Mouse (Mus musculus): Measurements from ENCODE around the gene Ino80.

The Ino80 gene

DNA sequence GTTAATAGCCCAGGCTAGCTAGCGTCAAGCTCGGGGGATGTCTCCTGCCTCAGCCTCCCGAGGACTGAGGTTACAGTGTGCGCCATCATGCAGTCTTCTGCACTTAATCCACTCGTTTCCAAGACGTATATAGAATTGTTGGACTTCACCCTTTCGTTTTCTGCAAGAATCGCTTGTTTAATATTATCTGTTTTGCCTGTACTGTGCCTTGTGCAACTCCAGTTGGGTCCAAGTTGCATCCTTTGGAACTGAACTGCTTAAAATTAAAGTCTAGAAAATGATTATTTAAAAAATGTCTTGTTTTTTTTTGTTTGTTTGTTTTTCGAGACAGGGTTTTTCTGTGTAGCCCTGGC lies 886 bp upstream of the Ino80 start:
- ChIA-PET CTCF (interaction anchor here in 3 of 4 experiments (0.6 to 1.8 kb wide), 12 partner anchors 13 to 190 kb away, joined by 3 to 6 read pairs (median 3); partner anchors contain the start of genes Chp1 (in 1 of the 3), Exd1 (in 1 of the 3) and Vps18 (in 1 of the 3)), POLR2A (interaction anchor here (0.5 to 10.9 kb wide), 107 partner anchors 8 to 1655 kb away, joined by 3 to 221 read pairs (median 4); partner anchors contain the start of genes Chp1 (in 3 of the 4), Exd1 (in 3 of the 4), Chac1 (in 2 of the 4) and Dll4 (in 2 of the 4))

- POLR2A ChIA-PET = interaction anchor here (0.5 to 10.9 kb wide), 53 partner anchors 9 to 1980 kb away, joined by 3 to 221 read pairs (median 5); partner anchors contain the start of genes Dll4 (in 2 of the 4), Rpap1 (in 1 of the 4), Rpusd2 (in 1 of the 4) and Rtf1 (in 1 of the 4)
- CTCF ChIA-PET = interaction anchor here in 2 of 4 experiments (0.7 to 1.8 kb wide), 3 partner anchors 13 to 287 kb away, joined by 3 to 4 read pairs (median 3); no protein-coding TSS in a partner anchor
These were observed 681 bp downstream of the Ino80 start for GRCm38 (mm10) chr2:119476621-119477391.

DNA sequence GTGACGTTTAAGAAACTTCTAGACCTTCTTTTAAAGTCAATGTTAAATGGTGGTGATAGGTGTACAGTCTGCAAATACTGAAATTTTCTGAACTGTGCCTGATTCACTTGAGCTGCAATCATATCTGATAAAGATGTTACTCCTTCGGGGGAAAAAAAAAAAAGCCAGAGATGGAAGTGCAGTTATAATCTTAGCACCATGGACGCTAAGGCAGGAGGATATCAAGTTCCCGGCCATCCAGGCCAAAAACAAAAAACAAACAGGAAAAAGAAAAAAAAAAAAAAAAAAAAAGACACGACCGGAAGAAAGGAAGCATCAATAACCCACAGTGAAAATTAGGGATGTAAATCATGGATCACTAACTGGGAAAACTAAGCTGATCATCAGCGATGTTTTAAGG lies 1.3 kb downstream of the Ino80 start:
- CTCF ChIA-PET = interaction anchor here in 2 of 4 experiments (0.7 to 1.0 kb wide), 2 partner anchors 13 to 286 kb away, joined by 3 read pairs; no protein-coding TSS in a partner anchor
- POLR2A ChIA-PET = interaction anchor here (0.5 to 10.9 kb wide), 32 partner anchors 9 to 1981 kb away, joined by 3 to 221 read pairs (median 5); partner anchors contain the start of genes Dll4 (in 1 of the 4), Rpusd2 (in 1 of the 4) and Spint1 (in 1 of the 4)

DNA sequence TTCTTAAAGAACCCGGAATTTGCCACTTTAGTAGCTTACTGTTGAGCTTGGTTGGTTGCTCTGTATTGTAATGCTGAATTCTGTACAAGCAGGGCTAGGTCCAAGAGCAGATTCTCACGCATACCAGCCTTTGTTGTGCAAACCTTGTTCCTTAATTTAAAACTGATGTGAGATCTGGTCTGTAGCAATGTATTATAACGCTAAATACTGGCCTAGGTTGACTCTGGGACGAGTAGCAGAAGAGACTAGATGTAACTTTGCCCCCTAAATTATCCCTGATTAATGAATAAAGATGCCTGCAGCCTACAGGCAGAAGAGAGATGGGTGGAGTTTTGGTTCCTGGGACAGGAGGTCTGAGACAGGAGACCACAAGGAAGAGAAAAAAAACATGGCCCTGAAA lies 13.5 kb downstream of the Ino80 start:
- CTCF ChIA-PET = interaction anchor here in 3 of 4 experiments (0.6 to 1.9 kb wide), 13 partner anchors 12 to 430 kb away, joined by 3 to 7 read pairs (median 3); partner anchors contain the start of genes Ino80 (in 1 of the 3) and Vps18 (in 1 of the 3)

DNA sequence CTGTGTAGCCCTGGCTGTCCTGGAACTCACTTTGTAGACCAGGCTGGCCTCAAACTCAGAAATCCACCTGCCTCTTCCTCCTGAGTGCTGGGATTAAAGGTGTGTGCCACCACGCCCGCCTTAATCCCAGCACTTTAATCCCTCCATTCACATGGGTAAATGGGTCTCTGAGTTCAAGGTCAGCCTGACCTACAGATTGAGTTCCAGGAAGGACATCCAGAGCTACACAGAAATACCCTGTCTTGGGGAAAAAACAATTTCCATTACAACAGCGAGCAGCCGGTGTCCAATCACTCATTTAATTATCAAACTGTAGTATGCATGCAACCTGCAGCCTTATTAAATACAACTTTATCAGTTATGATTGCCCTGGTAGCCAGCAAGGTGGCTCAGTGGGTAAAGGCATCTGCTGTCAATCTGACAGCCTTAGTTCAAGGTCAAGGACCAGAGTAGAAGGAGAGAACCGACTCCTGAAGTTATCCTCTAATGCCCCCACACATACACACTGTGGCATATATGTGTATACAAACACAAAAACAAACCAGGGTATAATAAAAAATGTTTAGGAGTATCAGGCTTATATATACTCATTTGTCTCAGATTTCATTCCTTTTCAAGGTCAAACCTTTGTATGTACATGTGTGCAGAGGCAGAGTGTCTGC lies 14.2 kb downstream of the Ino80 start:
- POLR2A ChIA-PET = interaction anchor here (0.6 to 6.4 kb wide), 43 partner anchors 9 to 435 kb away, joined by 3 to 221 read pairs (median 4); partner anchors contain the start of genes Ino80 (in 4 of the 4), Mga (in 2 of the 4), Vps18 (in 2 of the 4) and Chac1 (in 1 of the 4)
- CTCF ChIA-PET = interaction anchor here (0.6 to 1.9 kb wide), 13 partner anchors 13 to 431 kb away, joined by 3 to 7 read pairs (median 3); partner anchors contain the start of genes Ino80 (in 1 of the 4) and Vps18 (in 1 of the 4)

More for the DNA sequence above, 13.5 kb downstream of the Ino80 start:
- POLR2A ChIA-PET = interaction anchor here (0.6 to 6.4 kb wide), 41 partner anchors 8 to 434 kb away, joined by 3 to 221 read pairs (median 4); partner anchors contain the start of genes Ino80 (in 4 of the 4), Mga (in 2 of the 4), Vps18 (in 2 of the 4) and Chac1 (in 1 of the 4)

DNA sequence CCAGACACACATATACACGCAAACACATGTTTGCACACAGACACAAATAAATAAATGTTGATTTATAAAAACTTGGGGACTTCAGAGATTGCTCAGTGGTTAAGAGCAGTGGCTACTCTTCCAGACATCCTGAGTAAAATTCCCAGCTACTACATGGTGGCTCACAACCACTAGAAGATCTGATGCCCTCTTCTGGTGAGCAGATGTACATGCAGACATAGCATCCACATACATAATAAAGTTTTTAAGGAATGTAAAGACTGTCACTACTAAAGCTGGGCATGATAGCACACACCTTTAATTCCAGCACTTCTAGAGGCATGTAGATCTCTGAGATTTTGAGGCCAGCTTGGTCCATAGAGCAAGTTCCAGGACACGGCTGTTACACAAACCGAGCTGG lies 16.5 kb downstream of the Ino80 start:
- ChIA-PET CTCF (interaction anchor here in 3 of 4 experiments (0.5 to 2.1 kb wide), 18 partner anchors 8 to 173 kb away, joined by 3 to 8 read pairs (median 4); partner anchors contain the start of genes Chp1 (in 1 of the 3), Exd1 (in 1 of the 3) and Ino80 (in 1 of the 3)), POLR2A (interaction anchor here (0.5 to 6.4 kb wide), 21 partner anchors 10 to 992 kb away, joined by 3 to 221 read pairs (median 4); partner anchors contain the start of genes Ino80 (in 3 of the 4) and Vps18 (in 1 of the 4))

- CTCF ChIA-PET = no interaction called here
- POLR2A ChIA-PET = interaction anchor here in 1 of 4 experiments (0.7 kb wide), 1 partner anchor 34 kb away, joined by 3 read pairs; no protein-coding TSS in a partner anchor
These were observed 22.9 kb downstream of the Ino80 start for GRCm38 (mm10) chr2:119454558-119454957.

DNA sequence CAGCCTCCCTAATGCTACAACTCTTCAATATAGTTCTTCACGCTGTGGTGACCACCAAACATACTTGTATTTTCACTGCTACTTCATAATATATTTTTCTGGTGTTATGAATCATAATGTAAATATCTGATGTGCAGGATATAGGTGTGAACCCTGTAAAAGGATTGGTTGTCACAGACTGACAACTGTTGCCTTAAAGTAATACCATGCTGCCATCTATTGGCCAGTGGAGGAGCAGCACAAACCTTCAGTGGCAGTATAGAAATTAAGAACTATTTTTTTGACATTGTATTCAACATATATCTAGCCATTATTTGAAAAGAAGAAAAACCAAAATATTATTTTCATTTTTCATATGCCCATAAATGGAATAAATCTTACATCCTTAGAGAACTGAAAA lies 40.5 kb downstream of the Ino80 start:
- ChIA-PET CTCF (interaction anchor here in 3 of 4 experiments (0.7 to 1.1 kb wide), 4 partner anchors 30 to 138 kb away, joined by 3 to 7 read pairs (median 3); no protein-coding TSS in a partner anchor), POLR2A (interaction anchor here in 1 of 4 experiments (0.8 to 1.0 kb wide), 2 partner anchors 100 to 121 kb away, joined by 3 read pairs; no protein-coding TSS in a partner anchor)

GRCm38 (mm10) chr2:119436467-119436866 lies 41.0 kb downstream of the Ino80 start:
- ChIA-PET CTCF (interaction anchor here (0.5 to 1.2 kb wide), 23 partner anchors 10 to 890 kb away, joined by 3 to 7 read pairs (median 3); partner anchors contain the start of genes Chp1 (in 1 of the 4) and Exd1 (in 1 of the 4)), POLR2A (interaction anchor here in 3 of 4 experiments (0.6 to 1.4 kb wide), 8 partner anchors 38 to 289 kb away, joined by 3 to 5 read pairs (median 3); partner anchors contain the start of gene Ino80 (in 2 of the 3))

GRCm38 (mm10) chr2:119413819-119414218 lies 63.7 kb downstream of the Ino80 start:
- ChIA-PET POLR2A (interaction anchor here in 2 of 4 experiments (0.7 to 1.9 kb wide), 11 partner anchors 9 to 154 kb away, joined by 3 to 8 read pairs (median 3); partner anchors contain the start of gene Ino80 (in 1 of the 2)), CTCF (interaction anchor here in 2 of 4 experiments (1.0 to 2.7 kb wide), 7 partner anchors 9 to 116 kb away, joined by 3 to 17 read pairs (median 3); no protein-coding TSS in a partner anchor)

- POLR2A ChIA-PET = interaction anchor here in 2 of 4 experiments (1.5 to 1.9 kb wide), 2 partner anchors 9 to 10 kb away, joined by 3 to 9 read pairs; no protein-coding TSS in a partner anchor
- CTCF ChIA-PET = interaction anchor here in 1 of 4 experiments (2.7 kb wide), 1 partner anchor 112 kb away, joined by 17 read pairs; no protein-coding TSS in a partner anchor
These were observed 65.8 kb downstream of the Ino80 start for GRCm38 (mm10) chr2:119411674-119412073.

DNA sequence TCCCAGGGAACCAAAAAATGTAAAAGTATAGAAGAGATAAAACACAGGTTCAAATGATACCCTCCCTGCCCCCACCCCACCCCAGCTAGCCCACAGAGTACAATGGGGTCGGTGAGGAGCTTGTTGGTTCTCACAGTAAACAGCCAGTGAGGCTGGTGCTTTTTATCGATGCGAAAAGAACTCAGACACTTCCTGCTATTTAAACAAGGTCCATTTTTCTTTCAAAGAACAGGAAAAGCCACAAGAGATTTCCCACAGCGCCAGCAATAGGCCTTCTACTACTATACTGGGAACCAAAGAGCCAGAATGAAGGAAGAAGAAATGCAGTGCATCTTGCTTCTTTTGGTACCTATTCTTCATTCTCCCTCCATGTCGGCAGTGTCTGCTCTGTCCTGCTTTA lies 66.5 kb downstream of the Ino80 start:
- POLR2A ChIA-PET = interaction anchor here in 1 of 4 experiments (0.6 kb wide), 1 partner anchor 10 kb away, joined by 3 read pairs; no protein-coding TSS in a partner anchor

DNA sequence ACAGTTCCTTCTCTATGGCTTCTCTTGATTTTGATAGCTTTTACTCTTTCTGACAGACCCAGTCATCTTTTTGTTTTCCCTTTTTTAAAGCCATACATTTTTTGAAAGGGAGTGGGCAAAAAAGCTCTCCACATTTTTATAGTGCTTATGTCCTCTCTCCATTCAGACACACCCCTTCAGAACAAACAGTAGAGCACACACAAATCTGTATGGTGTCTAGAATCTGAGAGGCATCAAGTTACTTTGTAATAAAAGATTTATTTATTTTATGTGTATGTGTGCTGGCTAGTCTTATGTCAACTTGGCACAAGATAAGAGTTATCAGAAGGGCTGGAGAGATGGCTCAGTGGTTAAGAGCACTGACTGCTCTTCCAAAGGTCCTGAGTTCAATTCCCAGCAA lies 68.8 kb downstream of the Ino80 start:
- POLR2A ChIA-PET = interaction anchor here in 1 of 4 experiments (0.9 kb wide), 1 partner anchor 25 kb away, joined by 3 read pairs; no protein-coding TSS in a partner anchor
- CTCF ChIA-PET = interaction anchor here in 1 of 4 experiments (0.7 kb wide), 1 partner anchor 356 kb away, joined by 3 read pairs; no protein-coding TSS in a partner anchor

More for the DNA sequence above, 66.5 kb downstream of the Ino80 start:
- CTCF ChIA-PET = interaction anchor here in 1 of 4 experiments (0.6 kb wide), 1 partner anchor 113 kb away, joined by 3 read pairs; no protein-coding TSS in a partner anchor

GRCm38 (mm10) chr2:119408278-119408677 lies 69.2 kb downstream of the Ino80 start:
- ChIA-PET CTCF (interaction anchor here in 1 of 4 experiments (0.7 kb wide), 1 partner anchor 356 kb away, joined by 3 read pairs; no protein-coding TSS in a partner anchor), POLR2A (interaction anchor here in 2 of 4 experiments (0.5 to 0.9 kb wide), 2 partner anchors 25 to 71 kb away, joined by 3 read pairs; no protein-coding TSS in a partner anchor)

GRCm38 (mm10) chr2:119399313-119399712 lies 78.2 kb downstream of the Ino80 start:
- ChIA-PET POLR2A (interaction anchor here in 1 of 4 experiments (1.0 kb wide), 1 partner anchor 61 kb away, joined by 3 read pairs; no protein-coding TSS in a partner anchor), CTCF (no interaction called here)

GRCm38 (mm10) chr2:119398665-119399064 lies 78.8 kb downstream of the Ino80 start:
- ChIA-PET CTCF (no interaction called here), POLR2A (interaction anchor here in 1 of 4 experiments (1.2 kb wide), 1 partner anchor 13 kb away, joined by 3 read pairs; no protein-coding TSS in a partner anchor)

GRCm38 (mm10) chr2:119398252-119398651 lies 79.2 kb downstream of the Ino80 start:
- CTCF ChIA-PET = no interaction called here
- POLR2A ChIA-PET = interaction anchor here in 2 of 4 experiments (1.1 to 1.7 kb wide), 3 partner anchors 13 to 48 kb away, joined by 3 to 5 read pairs (median 3); no protein-coding TSS in a partner anchor
